Mouse (Mus musculus) hindbrain, embryonic 11.5 days (tissue): Measurements from ENCODE around the gene Olfr807. TPM values are rescaled to one million over a fixed set of nuclear protein-coding genes. Genes with fewer than 3 reads are reported as not detected.

Source experiments
- ATAC-seq: fragments of 200-750 bp; cut with Nextera tagmentation; 2 replicates; pipeline ENCODE4 v1.8.0; 2017; ENCODE audit warnings: mild to moderate bottlenecking, moderate TSS enrichment, moderate library complexity; ENCODE audit not compliant: low FRiP score
- DNase-seq: peaks from one replicate; pipeline ENCODE4 v3.0.0-alpha.2; 2015; ENCODE audit warnings: low spot score
- H3K27ac ChIP-seq: fragments of 300-500 bp; sonication (generic); 2 replicates; pipeline ENCODE4 v1.5.1; 2014; ENCODE audit warnings: mild to moderate bottlenecking, low read depth, low read length
- H3K27me3 ChIP-seq: fragments of 300-500 bp; sonication (generic); 2 replicates; pipeline ENCODE4 v1.6.1; 2014; ENCODE audit warnings: mild to moderate bottlenecking, low read length, moderate library complexity, mixed read lengths; ENCODE audit not compliant: control insufficient read depth, insufficient read depth
- H3K36me3 ChIP-seq: fragments of 300-500 bp; sonication (generic); 2 replicates; pipeline ENCODE4 v1.6.1; 2014; ENCODE audit warnings: mild to moderate bottlenecking, low read length, moderate library complexity, mixed read lengths; ENCODE audit not compliant: control insufficient read depth, insufficient read depth
- H3K4me1 ChIP-seq: fragments of 300-500 bp; sonication (generic); replicated peaks from 2 replicates; pipeline ENCODE4 v1.6.1; 2014; ENCODE audit warnings: low read length, mixed read lengths; ENCODE audit not compliant: control insufficient read depth, insufficient read depth
- H3K4me2 ChIP-seq: fragments of 300-500 bp; sonication (generic); replicated peaks from 2 replicates; pipeline ENCODE4 v1.6.1; 2014; ENCODE audit warnings: mild to moderate bottlenecking, low read depth, low read length
- H3K4me3 ChIP-seq: fragments of 300-500 bp; sonication (generic); 2 replicates; pipeline ENCODE4 v1.5.1; 2014; ENCODE audit warnings: low read depth, low read length
- H3K9ac ChIP-seq: fragments of 300-500 bp; sonication (generic); 2 replicates; pipeline ENCODE4 v1.6.1; 2014; ENCODE audit warnings: low read depth, low read length
- H3K9me3 ChIP-seq: fragments of 300-500 bp; sonication (generic); 2 replicates; pipeline ENCODE4 v1.6.1; 2016; ENCODE audit warnings: low read length; ENCODE audit not compliant: control insufficient read depth
- WGBS: fragments of 180-500 bp; shearing (Covaris S2); extraction: QIAGEN DNeasy Blood & Tissue Kit; methylation state at CpG from one replicate; pipeline ENCODE4 v1.1.7; 2014; 5-methylcytosine and 5-hydroxymethylcytosine counted together
- polyA plus RNA-seq: library from polyadenylated mRNA; unstranded; fragments of >200 nt; fragmentation: Nextera tagmentation; extraction: Ambion mirVana; gene quantifications from 2 replicates; pipeline ENCODE4 v1.2.1, GENCODE M21; 2014

The Olfr807 gene
- polyA plus RNA-seq: not detected in 2 replicates

DNA sequence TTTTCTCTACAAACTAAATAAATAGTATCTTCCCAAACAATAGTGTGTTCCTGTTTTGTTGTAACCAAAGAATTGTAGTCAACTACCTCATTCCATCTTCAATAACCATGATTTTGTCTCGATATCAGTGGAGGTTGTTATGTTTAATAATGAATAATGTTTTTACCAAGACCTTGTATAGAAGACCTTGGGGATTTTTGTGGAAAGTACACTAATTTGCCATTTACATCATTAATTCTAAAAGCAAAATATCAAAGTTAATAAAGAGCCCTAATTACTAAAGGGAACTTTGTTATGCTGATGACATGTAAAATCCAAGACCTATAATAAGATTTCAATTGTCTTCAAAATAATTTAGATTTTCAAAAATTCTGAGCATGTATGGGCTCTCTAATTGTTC is at the start of gene Olfr807:
Olfr807 (minus strand) TSS at position 101 of the 400 bp plus-strand sequence.
- 89% methylated on average over 1 of the region's 1 CpGs for WGBS
- no peaks in the 10 kb centered on the region for H3K4me1 ChIP-seq
- ATAC-seq (no peak), DNase-seq (no peak)
- H3K9me3 ChIP-seq: no peaks in the 10 kb centered on the region
- no peaks in the 10 kb centered on the region for H3K36me3 ChIP-seq
- no peak within 1 kb of the TSS for H3K4me2 ChIP-seq
- no peak within 1 kb of the TSS for H3K4me3 ChIP-seq
- no peak within 1 kb of the TSS for H3K9ac ChIP-seq
- H3K27ac ChIP-seq: no peak within 1 kb of the TSS
- no peaks in the 10 kb centered on the region for H3K27me3 ChIP-seq

DNA sequence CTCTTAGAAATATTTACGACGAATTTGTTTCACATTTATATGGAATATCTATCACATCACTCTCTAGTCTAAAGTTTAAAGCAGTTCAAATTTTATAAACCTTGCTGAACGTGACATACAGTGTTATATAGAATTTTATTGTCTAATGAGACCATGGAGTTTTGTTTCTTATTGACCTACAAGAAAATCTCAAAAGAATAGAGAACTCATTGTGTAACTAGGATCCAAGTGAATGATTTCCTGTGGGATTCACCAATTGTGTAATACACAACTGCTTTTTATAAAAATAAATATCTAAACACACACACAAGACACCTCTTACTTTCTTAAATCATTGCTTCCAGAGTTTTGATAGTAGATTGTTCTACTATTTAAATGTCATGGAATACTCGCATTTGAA is 46.7 kb upstream of the Olfr807 start, which contains the start of gene Olfr811:
Olfr811 (minus strand) TSS at position 101 of the 400 bp plus-strand sequence.
- WGBS: 85% methylated on average over 4 of the region's 4 CpGs
- no peak for DNase-seq
- Histone ChIP-seq H3K27me3 (no peaks in the 10 kb centered on the region), H3K4me3 (no peak within 1 kb of the TSS), H3K27ac (no peak within 1 kb of the TSS), H3K9me3 (no peaks in the 10 kb centered on the region), H3K36me3 (no peaks in the 10 kb centered on the region), H3K4me2 (no peak within 1 kb of the TSS), H3K9ac (no peak within 1 kb of the TSS), H3K4me1 (no peaks in the 10 kb centered on the region)
- no peak for ATAC-seq

DNA sequence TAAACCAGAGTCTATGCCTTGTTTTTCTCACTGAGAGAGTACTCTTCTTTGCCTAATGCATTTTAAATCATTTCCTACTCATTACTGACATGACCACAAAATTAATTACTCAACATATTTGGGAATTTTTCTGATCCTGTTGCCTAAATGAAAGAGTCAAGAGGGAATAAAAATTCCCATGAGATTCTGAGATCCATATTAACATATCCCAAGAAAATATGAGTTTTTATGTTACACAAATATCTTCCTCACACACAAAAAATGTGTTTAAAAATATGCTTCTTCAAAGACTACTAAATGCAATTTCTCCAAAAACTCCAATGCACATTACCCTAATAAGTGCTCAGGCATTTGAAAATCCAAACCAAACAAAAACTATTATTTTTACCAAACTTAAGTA is 37.2 kb upstream of the Olfr807 start, which contains the start of gene Olfr810:
Olfr810 (minus strand) TSS at position 101 of the 400 bp plus-strand sequence.
- H3K27me3 ChIP-seq: no peaks in the 10 kb centered on the region
- H3K36me3 ChIP-seq: no peaks in the 10 kb centered on the region
- no peak for ATAC-seq
- no peaks in the 10 kb centered on the region for H3K9me3 ChIP-seq
- DNase-seq: no peak
- H3K4me3 ChIP-seq: no peak within 1 kb of the TSS
- H3K4me1 ChIP-seq: no peaks in the 10 kb centered on the region
- H3K9ac ChIP-seq: no peak within 1 kb of the TSS
- no peak within 1 kb of the TSS for H3K4me2 ChIP-seq
- H3K27ac ChIP-seq: no peak within 1 kb of the TSS

DNA sequence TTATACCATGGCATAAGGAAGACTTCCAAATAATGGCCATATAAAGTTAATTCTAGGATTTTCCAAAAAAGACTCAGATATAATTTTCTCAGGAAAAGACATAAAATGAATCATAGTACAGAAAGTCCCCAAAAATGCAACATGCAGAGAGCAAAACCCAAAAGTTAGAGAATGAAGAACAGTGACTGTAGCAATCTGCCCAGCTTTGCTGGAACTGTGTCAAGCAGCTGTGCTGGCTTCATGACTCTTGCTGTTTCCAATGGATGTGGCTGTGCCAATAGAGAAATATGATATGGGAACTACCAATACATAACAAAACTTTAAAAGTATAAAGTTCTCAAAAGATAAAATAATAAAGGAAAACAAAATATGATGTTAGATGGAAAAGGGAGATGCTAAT is 20.5 kb upstream of the Olfr807 start:
- no peak overlapping the region for H3K9ac ChIP-seq
- no peak overlapping the region for H3K4me3 ChIP-seq
- H3K27me3 ChIP-seq: no peaks in the 10 kb centered on the region
- no peaks in the 10 kb centered on the region for H3K36me3 ChIP-seq
- no peak overlapping the region for H3K27ac ChIP-seq
- no peak for DNase-seq
- H3K4me2 ChIP-seq: no peak overlapping the region
- ATAC-seq: no peak
- H3K9me3 ChIP-seq: no peaks in the 10 kb centered on the region
- no peaks in the 10 kb centered on the region for H3K4me1 ChIP-seq

DNA sequence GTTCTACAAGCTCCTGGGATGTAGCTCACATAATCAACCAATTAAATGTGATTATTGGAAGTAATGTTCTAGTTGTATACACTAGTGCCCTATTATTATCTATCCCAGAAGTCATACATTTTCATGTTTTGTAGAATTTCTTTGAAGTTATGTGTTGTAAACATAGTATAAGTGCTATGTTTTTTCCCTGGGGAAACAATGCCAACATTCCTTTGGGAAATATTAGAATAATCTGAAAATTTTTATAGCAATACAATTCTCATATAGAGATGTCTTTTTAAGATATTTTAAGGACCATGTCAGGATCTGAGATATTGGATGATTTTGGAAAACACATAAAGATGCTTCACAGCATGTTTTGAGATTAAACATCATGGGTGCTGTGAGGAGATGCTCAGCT is 16.7 kb upstream of the Olfr807 start, which contains the start of gene Olfr809:
Olfr809 (plus strand) TSS at position 301 of the 400 bp plus-strand sequence.
- Histone ChIP-seq H3K27me3 (no peaks in the 10 kb centered on the region), H3K4me2 (no peak within 1 kb of the TSS), H3K36me3 (no peaks in the 10 kb centered on the region), H3K4me3 (no peak within 1 kb of the TSS), H3K4me1 (no peaks in the 10 kb centered on the region), H3K27ac (no peak within 1 kb of the TSS), H3K9me3 (no peaks in the 10 kb centered on the region), H3K9ac (no peak within 1 kb of the TSS)
- ATAC-seq: no peak
- no peak for DNase-seq

DNA sequence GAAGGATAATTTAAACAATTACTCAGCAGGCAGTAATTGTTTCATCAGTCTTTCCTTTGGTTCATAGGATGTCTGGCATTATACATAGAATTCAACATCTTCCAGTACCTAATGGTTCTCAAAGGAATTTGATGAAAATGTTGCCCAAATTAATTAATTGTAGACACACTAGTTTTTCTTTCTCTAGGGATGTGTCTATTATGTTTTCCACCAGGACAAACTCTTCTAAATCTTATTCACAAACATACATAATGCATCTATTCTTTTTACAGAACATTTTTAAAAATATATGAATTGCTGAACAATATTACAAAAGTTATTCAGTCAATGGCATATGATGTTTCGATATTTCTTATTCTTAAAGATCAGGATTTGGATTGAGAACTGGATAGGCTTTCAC is 7.6 kb upstream of the Olfr807 start, which contains the start of gene Olfr808:
Olfr808 (plus strand) TSS at position 301 of the 400 bp plus-strand sequence.
- Histone ChIP-seq H3K9ac (no peak within 1 kb of the TSS), H3K27me3 (no peaks in the 10 kb centered on the region), H3K36me3 (no peaks in the 10 kb centered on the region), H3K4me2 (no peak within 1 kb of the TSS), H3K4me1 (no peaks in the 10 kb centered on the region), H3K9me3 (no peaks in the 10 kb centered on the region), H3K4me3 (no peak within 1 kb of the TSS), H3K27ac (no peak within 1 kb of the TSS)
- DNase-seq: no peak
- WGBS: 95% methylated on average over 1 of the region's 1 CpGs
- no peak for ATAC-seq

DNA sequence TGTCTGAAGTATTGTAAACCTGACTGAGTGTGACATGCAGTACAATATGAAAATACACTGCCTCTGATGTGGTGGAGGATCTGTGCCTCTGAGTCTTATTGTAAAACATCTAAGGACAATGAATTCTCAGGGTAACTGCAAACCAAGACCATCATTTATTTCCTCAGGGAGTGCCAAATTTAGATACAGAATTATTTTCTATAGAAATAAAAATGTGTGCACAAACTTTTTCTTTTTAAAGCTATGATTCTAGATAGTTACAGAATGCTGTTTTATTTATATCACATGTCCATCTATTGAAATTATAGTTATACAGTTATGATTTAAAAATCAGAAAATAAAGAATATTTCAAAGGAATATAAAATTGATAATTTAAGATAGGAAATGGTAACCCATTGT is 15.8 kb downstream of the Olfr807 start, which contains the start of gene Olfr806:
Olfr806 (minus strand) TSS at position 101 of the 400 bp plus-strand sequence.
- Histone ChIP-seq H3K9me3 (no peaks in the 10 kb centered on the region), H3K27ac (no peak within 1 kb of the TSS), H3K36me3 (no peaks in the 10 kb centered on the region), H3K4me2 (no peak within 1 kb of the TSS), H3K4me1 (no peaks in the 10 kb centered on the region), H3K9ac (no peak within 1 kb of the TSS), H3K27me3 (no peaks in the 10 kb centered on the region), H3K4me3 (no peak within 1 kb of the TSS)
- ATAC-seq: no peak
- no peak for DNase-seq

DNA sequence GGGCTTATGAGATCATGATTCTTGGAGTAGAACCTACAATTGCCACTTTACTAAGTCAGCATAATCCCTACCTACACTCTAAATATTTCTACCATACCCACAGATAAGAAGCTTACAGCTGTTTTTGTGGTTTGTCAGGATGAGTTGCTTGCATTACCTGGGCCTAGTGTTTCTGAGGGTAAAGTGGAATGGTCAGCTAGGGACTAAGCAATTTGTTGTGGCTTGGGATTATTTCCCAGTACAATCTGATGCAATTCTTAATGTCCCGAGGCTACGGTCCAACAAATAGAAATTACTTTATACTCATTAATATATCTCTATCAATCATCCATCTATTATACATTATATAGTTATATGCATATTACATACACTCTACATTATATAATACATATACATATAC is 28.3 kb downstream of the Olfr807 start, which contains the start of gene Olfr805:
Olfr805 (minus strand) TSS at position 101 of the 400 bp plus-strand sequence.
- H3K9ac ChIP-seq: no peak within 1 kb of the TSS
- 98% methylated on average over 2 of the region's 2 CpGs for WGBS
- no peak within 1 kb of the TSS for H3K4me3 ChIP-seq
- ATAC-seq (no peak), DNase-seq (no peak)
- H3K4me2 ChIP-seq: no peak within 1 kb of the TSS
- no peaks in the 10 kb centered on the region for H3K4me1 ChIP-seq
- no peaks in the 10 kb centered on the region for H3K9me3 ChIP-seq
- no peak within 1 kb of the TSS for H3K27ac ChIP-seq
- no peaks in the 10 kb centered on the region for H3K27me3 ChIP-seq
- no peaks in the 10 kb centered on the region for H3K36me3 ChIP-seq
